Mouse (Mus musculus): ENCODE measurements around the gene Lctl. TPM values are rescaled to one million over a fixed set of nuclear protein-coding genes. Genes with fewer than 3 reads are reported as not detected.
"Not testable (repeated sequence)": the region's sequence is repeated elsewhere in the genome, so short reads cannot be mapped to it uniquely, and the experiment has no call there.

Gene Lctl
- total RNA-seq, 2 experiments from 2014 or later, result 0.15 TPM; not detected in 1

- ATAC-seq (replicated peaks; ENCODE audit: poor library complexity, severe bottlenecking), result peak; percentile 87
Observed at GRCm38 (mm10) chr9:64178974-64179646, 62.2 kb downstream of the Lctl start, which contains the start of gene Snapc5. TSS of gene Snapc5 (plus strand) at chr9:64179274.

DNA sequence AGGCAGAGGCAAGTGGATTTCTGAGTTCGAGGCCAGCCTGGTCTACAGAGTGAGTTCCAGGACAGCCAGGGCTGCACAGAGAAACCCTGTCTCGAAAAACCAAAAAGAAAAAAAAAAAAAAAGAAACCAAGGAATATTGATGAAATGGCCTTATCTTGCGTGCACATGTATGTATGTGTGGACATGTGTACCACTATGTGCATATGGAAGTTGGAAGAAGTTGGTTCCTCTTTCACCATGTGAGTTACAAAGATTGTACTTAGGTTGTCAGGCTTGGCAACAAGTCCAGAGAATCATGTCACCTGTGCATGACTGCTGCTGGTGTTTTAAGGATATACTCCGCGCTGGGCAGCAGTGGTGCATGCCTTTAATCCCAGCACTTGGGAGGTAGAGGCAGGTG lies 66.3 kb downstream of the Lctl start:
- ATAC-seq (replicated peaks; ENCODE audit: poor library complexity, severe bottlenecking), result not testable (repeated sequence)

GRCm38 (mm10) chr9:64184166-64184840 lies 67.4 kb downstream of the Lctl start:
- ATAC-seq (replicated peaks; ENCODE audit: poor library complexity, severe bottlenecking), result no peak

Other genes with a start within 250 kb of the Lctl start
- gene Smad6, start 95.1 kb upstream of the Lctl start, total RNA-seq (2014; fragmentation: Nextera tagmentation), result 0.56 and 1.4 TPM in 2 replicates
- gene Smad6, start 95.1 kb upstream of the Lctl start, total RNA-seq (2017), result 1.3 and 1.7 TPM in 2 replicates
- 61.4 and 63.4 TPM in 2 replicates for gene Zwilch, start 56.0 kb downstream of the Lctl start, total RNA-seq (2014; fragmentation: Nextera tagmentation)
- 98.1 and 118 TPM in 2 replicates for gene Zwilch, start 56.0 kb downstream of the Lctl start, total RNA-seq (2017)
- 3,177 and 3,393 TPM in 2 replicates for gene Rpl4, start 56.2 kb downstream of the Lctl start, total RNA-seq (2014; fragmentation: Nextera tagmentation)
- 3,068 and 3,220 TPM in 2 replicates for gene Rpl4, start 56.2 kb downstream of the Lctl start, total RNA-seq (2017)
- 27.6 and 29.8 TPM in 2 replicates for gene Snapc5, start 62.1 kb downstream of the Lctl start, total RNA-seq (2014; fragmentation: Nextera tagmentation)
- 43.3 and 52.1 TPM in 2 replicates for gene Snapc5, start 62.1 kb downstream of the Lctl start, total RNA-seq (2017)
- gene Uchl4, start 118.1 kb downstream of the Lctl start, total RNA-seq (2014; fragmentation: Nextera tagmentation), result 1.6 TPM in 1 of 2 replicates, not detected in the other
- gene Uchl4, start 118.1 kb downstream of the Lctl start, total RNA-seq (2017), result 0.67 and 1.3 TPM in 2 replicates
- 24.8 and 45.6 TPM in 2 replicates for gene Map2k1, start 136.5 kb downstream of the Lctl start, total RNA-seq (2014; fragmentation: Nextera tagmentation)
- gene Map2k1, start 136.5 kb downstream of the Lctl start, total RNA-seq (2017), result 55.0 and 56.5 TPM in 2 replicates
- 233 and 243 TPM in 2 replicates for gene Tipin, start 164.4 kb downstream of the Lctl start, total RNA-seq (2014; fragmentation: Nextera tagmentation)
- 318 and 327 TPM in 2 replicates for gene Tipin, start 164.4 kb downstream of the Lctl start, total RNA-seq (2017)
- 13.6 and 16.7 TPM in 2 replicates for gene Dis3l, start 224.1 kb downstream of the Lctl start, total RNA-seq (2014; fragmentation: Nextera tagmentation)
- gene Dis3l, start 224.1 kb downstream of the Lctl start, total RNA-seq (2017), result 17.3 and 18.1 TPM in 2 replicates